Mouse (Mus musculus) C2C12 (cell line): ENCODE data around the gene Lalba. TPM values are rescaled to one million over a fixed set of nuclear protein-coding genes. Genes with fewer than 3 reads are reported as not detected.

ENCODE experiments used
- H3K27me3 ChIP-seq: one replicate; pipeline ENCODE4 v1.6.1; 2011; ENCODE audit not compliant: control insufficient read depth, insufficient read depth, insufficient read length
- H3K36me3 ChIP-seq: one replicate; pipeline ENCODE4 v1.6.1; 2011; ENCODE audit not compliant: control insufficient read depth, insufficient read depth
- H3K4me3 ChIP-seq: one replicate; pipeline ENCODE4 v1.5.1; 2011; ENCODE audit warnings: mild to moderate bottlenecking, control low read depth; ENCODE audit not compliant: poor library complexity, insufficient read depth, severe bottlenecking
- H3K79me2 ChIP-seq: one replicate; pipeline ENCODE4 v1.6.1; 2011; ENCODE audit not compliant: control insufficient read depth, insufficient read depth
- H3K79me3 ChIP-seq: one replicate; pipeline ENCODE4 v1.6.1; 2011; ENCODE audit warnings: low read depth, control low read depth
- H3ac ChIP-seq: one replicate; pipeline ENCODE3; 2011; ENCODE audit warnings: low read depth; ENCODE audit not compliant: control insufficient read depth, insufficient read length
- CEBPB ChIP-seq: IDR thresholded peaks from one replicate; pipeline ENCODE4 v1.6.1; 2011; ENCODE audit warnings: low read depth, mild to moderate bottlenecking, control low read depth, moderate library complexity
- CTCF ChIP-seq: IDR thresholded peaks from one replicate; pipeline ENCODE4 v1.5.1; 2011; ENCODE audit not compliant: control insufficient read depth, insufficient read depth, insufficient read length
- FOSL1 ChIP-seq: IDR thresholded peaks from one replicate; pipeline ENCODE4 v1.8.0; 2011; ENCODE audit warnings: mild to moderate bottlenecking, low read length; ENCODE audit not compliant: poor library complexity, insufficient read depth, severe bottlenecking
- MAX ChIP-seq: IDR thresholded peaks from one replicate; pipeline ENCODE4 v1.6.1; 2011; ENCODE audit warnings: mild to moderate bottlenecking, control low read depth
- MYOD1 ChIP-seq: IDR thresholded peaks from one replicate; pipeline ENCODE4 v1.6.1; 2011; ENCODE audit warnings: low read depth; ENCODE audit not compliant: control insufficient read depth, insufficient read length
- MYOG ChIP-seq: IDR thresholded peaks from one replicate; pipeline ENCODE4 v1.6.1; 2011; ENCODE audit not compliant: control insufficient read depth, insufficient read length; ENCODE audit errors: extremely low read depth
- USF1 ChIP-seq: IDR thresholded peaks from one replicate; pipeline ENCODE4 v1.6.1; 2011; ENCODE audit warnings: low read depth, mild to moderate bottlenecking, control low read depth, moderate library complexity
- polyA plus RNA-seq: library from polyadenylated mRNA; unstranded; fragments of >200 nt; fragmentation: generic; extraction: Trizol; gene quantifications from one replicate; pipeline ENCODE4 v1.2.1, GENCODE M21; 2012; ENCODE audit warnings: missing spikeins

The Lalba gene
- polyA plus RNA-seq, 1 experiment, result not detected

- Histone ChIP-seq H3K79me2 (no peaks in the 10 kb centered on the region), H3ac (no peak overlapping the region), H3K36me3 (peaks cover 8% of the 10 kb centered on the region), H3K27me3 (no peaks in the 10 kb centered on the region), H3K79me3 (no peaks in the 10 kb centered on the region), H3K4me3 (no peak overlapping the region)
- TF ChIP-seq MYOD1 (no peak), MAX (no peak), FOSL1 (no peak), MYOG (no peak), CEBPB (no peak), CTCF (no peak), USF1 (no peak)
Observed at GRCm38 (mm10) chr15:98511386-98511928, 28.9 kb upstream of the Lalba start.

- Histone ChIP-seq H3K79me3 (no peaks in the 10 kb centered on the region), H3K27me3 (no peaks in the 10 kb centered on the region), H3ac (no peak overlapping the region), H3K36me3 (peaks cover under 1% of the 10 kb centered on the region), H3K79me2 (no peaks in the 10 kb centered on the region), H3K4me3 (no peak overlapping the region)
- TF ChIP-seq FOSL1 (no peak), CTCF (peak; percentile 84), CEBPB (no peak), MYOD1 (no peak), MYOG (no peak), USF1 (no peak)
Observed at GRCm38 (mm10) chr15:98510438-98511385, 28.2 kb upstream of the Lalba start.

GRCm38 (mm10) chr15:98509387-98509786 is 26.9 kb upstream of the Lalba start:
- TF ChIP-seq MYOG (no peak), USF1 (peak; percentile 5)
- Histone ChIP-seq H3K79me3 (no peaks in the 10 kb centered on the region), H3K36me3 (no peaks in the 10 kb centered on the region), H3K79me2 (no peaks in the 10 kb centered on the region), H3K27me3 (no peaks in the 10 kb centered on the region), H3ac (no peak overlapping the region), H3K4me3 (no peak overlapping the region)

- H3K27me3 ChIP-seq, result no peaks in the 10 kb centered on the region
- no peak for TF ChIP-seq CEBPB
- no peak for TF ChIP-seq USF1
- TF ChIP-seq CTCF, result no peak
- TF ChIP-seq MAX, result no peak
- TF ChIP-seq MYOG, result no peak
- TF ChIP-seq FOSL1, result no peak
- TF ChIP-seq MYOD1, result no peak
- no peaks in the 10 kb centered on the region for H3K79me3 ChIP-seq
- no peak overlapping the region for H3K4me3 ChIP-seq
- H3K36me3 ChIP-seq, result no peaks in the 10 kb centered on the region
- H3K79me2 ChIP-seq, result no peaks in the 10 kb centered on the region
- H3ac ChIP-seq, result no peak overlapping the region
Observed at GRCm38 (mm10) chr15:98507321-98507720, 24.8 kb upstream of the Lalba start.

GRCm38 (mm10) chr15:98506253-98506957 is 23.9 kb upstream of the Lalba start:
- TF ChIP-seq MAX (no peak), MYOD1 (no peak), USF1 (no peak), MYOG (no peak), CTCF (no peak), FOSL1 (no peak), CEBPB (no peak)
- no peak overlapping the region for H3ac ChIP-seq
- no peaks in the 10 kb centered on the region for H3K79me2 ChIP-seq
- H3K4me3 ChIP-seq, result no peak overlapping the region
- no peaks in the 10 kb centered on the region for H3K27me3 ChIP-seq
- H3K79me3 ChIP-seq, result no peaks in the 10 kb centered on the region
- no peaks in the 10 kb centered on the region for H3K36me3 ChIP-seq
